Mouse (Mus musculus) spleen, postnatal 14 days (tissue): Measurements from ENCODE around the gene Pdzrn4.

Experiments
- DNase-seq, 2 experiments: peaks; one replicate each; pipeline ENCODE4 v3.0.0; 2021 to 2022; ENCODE audit warnings: low spot score in 2 of 2

Pdzrn4 gene

GRCm38 (mm10) chr15:92500276-92500838, 103.7 kb downstream of the Pdzrn4 start:
- no peak for DNase-seq

GRCm38 (mm10) chr15:92502797-92503196, 106.1 kb downstream of the Pdzrn4 start:
- no peak for DNase-seq

GRCm38 (mm10) chr15:92509372-92509771, 112.7 kb downstream of the Pdzrn4 start:
- DNase-seq = no peak

- no peak for DNase-seq
Measured at GRCm38 (mm10) chr15:92515651-92516050, 119.0 kb downstream of the Pdzrn4 start.

GRCm38 (mm10) chr15:92520677-92521225, 124.1 kb downstream of the Pdzrn4 start:
- no peak for DNase-seq

- no peak for DNase-seq
Measured at GRCm38 (mm10) chr15:92521686-92522085, 125.0 kb downstream of the Pdzrn4 start.

GRCm38 (mm10) chr15:92524917-92525316, 128.2 kb downstream of the Pdzrn4 start:
- no peak for DNase-seq

GRCm38 (mm10) chr15:92525416-92525815, 128.7 kb downstream of the Pdzrn4 start:
- DNase-seq = no peak

- DNase-seq = no peak
Measured at GRCm38 (mm10) chr15:92526731-92527130, 130.1 kb downstream of the Pdzrn4 start.

GRCm38 (mm10) chr15:92543252-92543651, 146.6 kb downstream of the Pdzrn4 start:
- DNase-seq = no peak

GRCm38 (mm10) chr15:92547294-92547911, 150.7 kb downstream of the Pdzrn4 start:
- DNase-seq = no peak

GRCm38 (mm10) chr15:92555012-92555574, 158.4 kb downstream of the Pdzrn4 start:
- no peak for DNase-seq

GRCm38 (mm10) chr15:92555716-92556115, 159.0 kb downstream of the Pdzrn4 start:
- DNase-seq = no peak

GRCm38 (mm10) chr15:92558592-92558991, 161.9 kb downstream of the Pdzrn4 start:
- no peak for DNase-seq

GRCm38 (mm10) chr15:92562149-92562548, 165.5 kb downstream of the Pdzrn4 start:
- no peak for DNase-seq

GRCm38 (mm10) chr15:92563576-92563975, 166.9 kb downstream of the Pdzrn4 start:
- no peak for DNase-seq

- DNase-seq = no peak
Measured at GRCm38 (mm10) chr15:92570526-92571243, 174.0 kb downstream of the Pdzrn4 start.

GRCm38 (mm10) chr15:92571244-92571539, 174.5 kb downstream of the Pdzrn4 start:
- DNase-seq = no peak

GRCm38 (mm10) chr15:92577476-92577875, 180.8 kb downstream of the Pdzrn4 start:
- no peak for DNase-seq

- no peak for DNase-seq
Measured at GRCm38 (mm10) chr15:92580217-92580616, 183.5 kb downstream of the Pdzrn4 start.

- no peak for DNase-seq
Measured at GRCm38 (mm10) chr15:92580742-92581383, 184.2 kb downstream of the Pdzrn4 start.
